Mouse (Mus musculus): ENCODE results near the gene Rasal1. TPM values are rescaled to one million over a fixed set of nuclear protein-coding genes. Genes with fewer than 3 reads are reported as not detected.

The Rasal1 gene
- polyA plus RNA-seq, 1 experiment from 2014 or later, result not detected

GRCm38 (mm10) chr5:120687897-120688296 lies 39.3 kb downstream of the Rasal1 start:
- H3K27me3 ChIP-seq, result peaks cover 70% of the 10 kb centered on the region
- H3K36me3 ChIP-seq, result no peaks in the 10 kb centered on the region
- H3K9ac ChIP-seq (replicated peaks), result no peak overlapping the region
- H3K27ac ChIP-seq (replicated peaks), result no peak overlapping the region
- ATAC-seq (ENCODE audit: low FRiP score, low read depth), result no peak
- WGBS, result 91% methylated on average over 5 of the region's 5 CpGs
- H3K9me3 ChIP-seq, result no peaks in the 10 kb centered on the region
- H3K4me3 ChIP-seq, result no peak overlapping the region
- peaks cover 4% of the 10 kb centered on the region for H3K4me1 ChIP-seq
- no peak overlapping the region for H3K4me2 ChIP-seq (replicated peaks)

GRCm38 (mm10) chr5:120688434-120688833 lies 39.8 kb downstream of the Rasal1 start:
- Histone ChIP-seq H3K4me1 (no peaks in the 10 kb centered on the region), H3K27me3 (peaks cover 70% of the 10 kb centered on the region), H3K36me3 (no peaks in the 10 kb centered on the region), H3K9me3 (no peaks in the 10 kb centered on the region), H3K4me3 (no peak overlapping the region), H3K4me2 (replicated peaks) (no peak overlapping the region), H3K27ac (replicated peaks) (no peak overlapping the region), H3K9ac (replicated peaks) (no peak overlapping the region)
- 57% methylated on average over 4 of the region's 4 CpGs for WGBS
- no peak for ATAC-seq (ENCODE audit: low FRiP score, low read depth)

GRCm38 (mm10) chr5:120690417-120690816 lies 41.8 kb downstream of the Rasal1 start:
- Histone ChIP-seq H3K4me1 (peaks cover 9% of the 10 kb centered on the region), H3K36me3 (no peaks in the 10 kb centered on the region), H3K4me2 (replicated peaks) (no peak overlapping the region), H3K9me3 (no peaks in the 10 kb centered on the region), H3K9ac (replicated peaks) (no peak overlapping the region), H3K27me3 (peaks cover 71% of the 10 kb centered on the region), H3K4me3 (no peak overlapping the region), H3K27ac (replicated peaks) (no peak overlapping the region)
- WGBS, result 79% methylated on average over 4 of the region's 4 CpGs
- no peak for ATAC-seq (ENCODE audit: low FRiP score, low read depth)

GRCm38 (mm10) chr5:120692034-120692433 lies 43.4 kb downstream of the Rasal1 start:
- Histone ChIP-seq H3K36me3 (no peaks in the 10 kb centered on the region), H3K4me3 (no peak overlapping the region), H3K4me1 (peaks cover 9% of the 10 kb centered on the region), H3K9me3 (no peaks in the 10 kb centered on the region), H3K4me2 (replicated peaks) (no peak overlapping the region), H3K27ac (replicated peaks) (no peak overlapping the region), H3K9ac (replicated peaks) (no peak overlapping the region), H3K27me3 (peaks cover 76% of the 10 kb centered on the region)
- WGBS, result 80% methylated on average over 19 of the region's 19 CpGs
- ATAC-seq (ENCODE audit: low FRiP score, low read depth), result no peak

GRCm38 (mm10) chr5:120693931-120694694 lies 45.5 kb downstream of the Rasal1 start:
- H3K27ac ChIP-seq (replicated peaks), result no peak overlapping the region
- peaks cover 81% of the 10 kb centered on the region for H3K27me3 ChIP-seq
- ATAC-seq (ENCODE audit: low FRiP score, low read depth), result no peak
- no peaks in the 10 kb centered on the region for H3K9me3 ChIP-seq
- H3K9ac ChIP-seq (replicated peaks), result no peak overlapping the region
- H3K36me3 ChIP-seq, result no peaks in the 10 kb centered on the region
- H3K4me2 ChIP-seq (replicated peaks), result peak overlapping the region; percentile 36
- WGBS, result 12% methylated on average over 37 of the region's 38 CpGs
- H3K4me3 ChIP-seq, result peak overlapping the region; percentile 24
- H3K4me1 ChIP-seq, result peaks cover 19% of the 10 kb centered on the region

- Histone ChIP-seq H3K27ac (replicated peaks) (no peak overlapping the region), H3K9ac (replicated peaks) (0 out of 2 replicates have a peak overlapping the region, but pooled peaks have one; percentile 20), H3K36me3 (no peaks in the 10 kb centered on the region), H3K27me3 (peaks cover 82% of the 10 kb centered on the region), H3K4me2 (replicated peaks) (peak overlapping the region; percentile 36), H3K4me3 (peak overlapping the region; percentile 24), H3K4me1 (peaks cover 21% of the 10 kb centered on the region), H3K9me3 (no peaks in the 10 kb centered on the region)
- ATAC-seq (ENCODE audit: low FRiP score, low read depth), result no peak
- WGBS, result 2% methylated on average over 41 of the region's 41 CpGs
These were observed 46.1 kb downstream of the Rasal1 start for GRCm38 (mm10) chr5:120694695-120695074.

- ATAC-seq (ENCODE audit: low FRiP score, low read depth), result no peak
- Histone ChIP-seq H3K9me3 (no peaks in the 10 kb centered on the region), H3K36me3 (no peaks in the 10 kb centered on the region), H3K4me2 (replicated peaks) (no peak overlapping the region), H3K9ac (replicated peaks) (no peak overlapping the region), H3K27me3 (peaks cover 86% of the 10 kb centered on the region), H3K4me3 (no peak overlapping the region), H3K27ac (replicated peaks) (no peak overlapping the region), H3K4me1 (peaks cover 25% of the 10 kb centered on the region)
- 76% methylated on average over 16 of the region's 16 CpGs for WGBS
These were observed 47.6 kb downstream of the Rasal1 start for GRCm38 (mm10) chr5:120696057-120696743.

GRCm38 (mm10) chr5:120696865-120697264 lies 48.3 kb downstream of the Rasal1 start:
- Histone ChIP-seq H3K27me3 (peaks cover 86% of the 10 kb centered on the region), H3K36me3 (no peaks in the 10 kb centered on the region)
- no peak for ATAC-seq (ENCODE audit: low FRiP score, low read depth)

GRCm38 (mm10) chr5:120698181-120698580 lies 49.6 kb downstream of the Rasal1 start:
- H3K36me3 ChIP-seq, result no peaks in the 10 kb centered on the region
- H3K9me3 ChIP-seq, result no peaks in the 10 kb centered on the region
- no peak overlapping the region for H3K4me3 ChIP-seq
- H3K9ac ChIP-seq (replicated peaks), result no peak overlapping the region
- no peak overlapping the region for H3K4me2 ChIP-seq (replicated peaks)
- ATAC-seq (ENCODE audit: low FRiP score, low read depth), result no peak
- H3K27me3 ChIP-seq, result peaks cover 81% of the 10 kb centered on the region
- no peak overlapping the region for H3K27ac ChIP-seq (replicated peaks)
- WGBS, result 63% methylated on average over 3 of the region's 3 CpGs
- peaks cover 27% of the 10 kb centered on the region for H3K4me1 ChIP-seq

More at GRCm38 (mm10) chr5:120696865-120697264, 48.3 kb downstream of the Rasal1 start:
- no peak overlapping the region for H3K27ac ChIP-seq (replicated peaks)
- no peak overlapping the region for H3K4me3 ChIP-seq
- peaks cover 27% of the 10 kb centered on the region for H3K4me1 ChIP-seq
- no peak overlapping the region for H3K4me2 ChIP-seq (replicated peaks)
- no peaks in the 10 kb centered on the region for H3K9me3 ChIP-seq
- WGBS, result 62% methylated on average over 4 of the region's 4 CpGs
- no peak overlapping the region for H3K9ac ChIP-seq (replicated peaks)

GRCm38 (mm10) chr5:120698801-120699391 lies 50.3 kb downstream of the Rasal1 start:
- H3K27me3 ChIP-seq, result peaks cover 81% of the 10 kb centered on the region
- H3K4me1 ChIP-seq, result peaks cover 27% of the 10 kb centered on the region
- no peak overlapping the region for H3K4me3 ChIP-seq
- H3K27ac ChIP-seq (replicated peaks), result peak overlapping the region; percentile 21; the same call in 1 of the 2 replicates
- H3K9me3 ChIP-seq, result no peaks in the 10 kb centered on the region
- no peak overlapping the region for H3K4me2 ChIP-seq (replicated peaks)
- no peak overlapping the region for H3K9ac ChIP-seq (replicated peaks)
- no peaks in the 10 kb centered on the region for H3K36me3 ChIP-seq
- ATAC-seq (ENCODE audit: low FRiP score, low read depth), result no peak
- 48% methylated on average over 16 of the region's 16 CpGs for WGBS

- Histone ChIP-seq H3K36me3 (no peaks in the 10 kb centered on the region), H3K27me3 (peaks cover 67% of the 10 kb centered on the region), H3K9ac (replicated peaks) (no peak overlapping the region), H3K4me2 (replicated peaks) (no peak overlapping the region), H3K4me3 (no peak overlapping the region), H3K9me3 (no peaks in the 10 kb centered on the region), H3K27ac (replicated peaks) (no peak overlapping the region), H3K4me1 (peaks cover 33% of the 10 kb centered on the region)
- no peak for ATAC-seq (ENCODE audit: low FRiP score, low read depth)
- 64% methylated on average over 10 of the region's 11 CpGs for WGBS
These were observed 52.6 kb downstream of the Rasal1 start for GRCm38 (mm10) chr5:120700996-120701790.
